Mouse (Mus musculus) hindbrain, postnatal 0 days (tissue): ENCODE data around the gene Sec22a. TPM values are rescaled to one million over a fixed set of nuclear protein-coding genes. Genes with fewer than 3 reads are reported as not detected.

Experiments
- ATAC-seq: fragments of 200-750 bp; cut with Nextera tagmentation; 2 replicates; pipeline ENCODE4 v1.8.0; 2017; ENCODE audit warnings: mild to moderate bottlenecking, moderate TSS enrichment, moderate library complexity
- DNase-seq: peaks from one replicate; pipeline ENCODE4 v3.0.0-alpha.2; 2015; ENCODE audit warnings: low spot score
- H3K27ac ChIP-seq: fragments of 300-500 bp; sonication (generic); 2 replicates; pipeline ENCODE4 v1.5.1; 2014; ENCODE audit warnings: mild to moderate bottlenecking
- H3K27me3 ChIP-seq: fragments of 300-500 bp; sonication (generic); 2 replicates; pipeline ENCODE4 v1.6.1; 2014; ENCODE audit warnings: low read length, mixed read lengths; ENCODE audit not compliant: insufficient read depth
- H3K36me3 ChIP-seq: fragments of 300-500 bp; sonication (generic); 2 replicates; pipeline ENCODE4 v1.6.1; 2014; ENCODE audit warnings: low read length, mixed read lengths; ENCODE audit not compliant: insufficient read depth
- H3K4me1 ChIP-seq: fragments of 300-500 bp; sonication (generic); 2 replicates; pipeline ENCODE4 v1.6.1; 2014; ENCODE audit warnings: antibody characterized with exemption, low read length, mixed read lengths; ENCODE audit not compliant: insufficient read depth
- H3K4me2 ChIP-seq: fragments of 300-500 bp; sonication (generic); 2 replicates; pipeline ENCODE4 v1.6.1; 2014; ENCODE audit warnings: low read depth, mild to moderate bottlenecking, low read length, moderate library complexity, mixed read lengths
- H3K4me3 ChIP-seq: fragments of 300-500 bp; sonication (generic); 2 replicates; pipeline ENCODE4 v1.5.1; 2014; ENCODE audit warnings: low read length
- H3K9ac ChIP-seq: fragments of 300-500 bp; sonication (generic); replicated peaks from 2 replicates; pipeline ENCODE4 v1.6.1; 2014; ENCODE audit warnings: mild to moderate bottlenecking, low read length, moderate library complexity, mixed read lengths
- H3K9me3 ChIP-seq: fragments of 300-500 bp; sonication (generic); 2 replicates; pipeline ENCODE4 v1.6.1; 2016; ENCODE audit warnings: low read length, mixed read lengths
- CTCF ChIP-seq: IDR thresholded peaks from 2 replicates; pipeline ENCODE4 v1.5.1; 2016; ENCODE audit warnings: antibody characterized with exemption, control low read depth, low read depth
- WGBS: fragments of 180-500 bp; shearing (Covaris S2); extraction: QIAGEN DNeasy Blood & Tissue Kit; methylation state at CpG from one replicate; pipeline ENCODE4 v1.1.7; 2014; 5-methylcytosine and 5-hydroxymethylcytosine counted together
- polyA plus RNA-seq: library from polyadenylated mRNA; unstranded; fragments of >200 nt; fragmentation: Nextera tagmentation; extraction: Ambion mirVana; gene quantifications from 2 replicates; pipeline ENCODE4 v1.2.1, GENCODE M21; 2015
- total RNA-seq: library from RNA; depleted of rRNA; stranded (reverse); fragments of >200 nt; gene quantifications from 2 replicates; pipeline ENCODE4 v1.2.3, GENCODE M21; 2014; rRNA removed

Sec22a gene
- total and polyA plus RNA-seq, 2 experiments from 2014 or later = 14.7 to 41.4 TPM

- Histone ChIP-seq H3K9me3 (no peaks in the 10 kb centered on the region), H3K27me3 (no peaks in the 10 kb centered on the region), H3K27ac (no peak overlapping the region), H3K36me3 (peaks cover 6% of the 10 kb centered on the region), H3K9ac (no peak overlapping the region), H3K4me1 (no peaks in the 10 kb centered on the region), H3K4me2 (no peak overlapping the region), H3K4me3 (no peak overlapping the region)
- ATAC-seq (0 out of 2 replicates have a peak, but pooled peaks have one; percentile 6), DNase-seq (no peak)
- 63% methylated on average over 6 of the region's 6 CpGs for WGBS
- no peak for TF ChIP-seq CTCF
Measured at GRCm38 (mm10) chr16:35270945-35271344, 92.8 kb downstream of the Sec22a start.

- Histone ChIP-seq H3K4me2 (no peak overlapping the region), H3K27me3 (no peaks in the 10 kb centered on the region), H3K9me3 (no peaks in the 10 kb centered on the region), H3K4me3 (no peak overlapping the region), H3K36me3 (peaks cover 6% of the 10 kb centered on the region), H3K9ac (no peak overlapping the region), H3K27ac (no peak overlapping the region), H3K4me1 (no peaks in the 10 kb centered on the region)
- WGBS = 32% methylated on average over 10 of the region's 10 CpGs
- ATAC-seq = peak; percentile 46
- peak; percentile 99 for TF ChIP-seq CTCF
- DNase-seq = peak; percentile 97
Measured at GRCm38 (mm10) chr16:35270353-35270934, 93.3 kb downstream of the Sec22a start.

Other genes starting within 250 kb of the Sec22a start
- gene Adcy5, start 209.0 kb downstream of the Sec22a start, total RNA-seq = 82.7 and 85.5 TPM in 2 replicates
- gene Adcy5, start 209.0 kb downstream of the Sec22a start, polyA plus RNA-seq = 5.7 and 6.3 TPM in 2 replicates
- 1.4 and 5.5 TPM in 2 replicates for gene Pdia5, start 127.0 kb upstream of the Sec22a start, total RNA-seq
- 9.1 and 9.2 TPM in 2 replicates for gene Pdia5, start 127.0 kb upstream of the Sec22a start, polyA plus RNA-seq
- 37.0 and 47.0 TPM in 2 replicates for gene Sema5b, start 177.2 kb upstream of the Sec22a start, total RNA-seq
- 12.3 and 14.8 TPM in 2 replicates for gene Sema5b, start 177.2 kb upstream of the Sec22a start, polyA plus RNA-seq